Mouse (Mus musculus) midbrain, embryonic 12.5 days (tissue): ENCODE results near the gene Rarres2. TPM values are rescaled to one million over a fixed set of nuclear protein-coding genes. Genes with fewer than 3 reads are reported as not detected.

Source experiments
- ATAC-seq: fragments of 200-750 bp; cut with Nextera tagmentation; 2 replicates; pipeline ENCODE4 v1.8.0; 2017; ENCODE audit warnings: low read depth, moderate TSS enrichment, moderate library complexity; ENCODE audit not compliant: low FRiP score
- H3K27ac ChIP-seq: fragments of 300-500 bp; sonication (generic); replicated peaks from 2 replicates; pipeline ENCODE4 v1.5.1; 2016; ENCODE audit warnings: mild to moderate bottlenecking
- H3K27me3 ChIP-seq: fragments of 300-500 bp; sonication (generic); 2 replicates; pipeline ENCODE4 v1.6.1; 2016; ENCODE audit warnings: mild to moderate bottlenecking
- H3K36me3 ChIP-seq: fragments of 300-500 bp; sonication (generic); 2 replicates; pipeline ENCODE4 v1.6.1; 2016
- H3K4me1 ChIP-seq: fragments of 300-500 bp; sonication (generic); 2 replicates; pipeline ENCODE4 v1.6.1; 2016
- H3K4me2 ChIP-seq: fragments of 300-500 bp; sonication (generic); replicated peaks from 2 replicates; pipeline ENCODE4 v1.6.1; 2016; ENCODE audit warnings: mild to moderate bottlenecking, moderate library complexity
- H3K4me3 ChIP-seq: fragments of 300-500 bp; sonication (generic); 2 replicates; pipeline ENCODE4 v1.5.1; 2016; ENCODE audit warnings: mild to moderate bottlenecking
- H3K9ac ChIP-seq: fragments of 300-500 bp; sonication (generic); replicated peaks from 2 replicates; pipeline ENCODE4 v1.6.1; 2016; ENCODE audit warnings: mild to moderate bottlenecking, moderate library complexity
- H3K9me3 ChIP-seq: fragments of 300-500 bp; sonication (generic); 2 replicates; pipeline ENCODE4 v1.6.1; 2016; ENCODE audit warnings: mild to moderate bottlenecking
- WGBS: fragments of 180-500 bp; shearing (Covaris S2); methylation state at CpG from one replicate; pipeline ENCODE4 v1.1.7; 2016; 5-methylcytosine and 5-hydroxymethylcytosine counted together
- polyA plus RNA-seq: library from polyadenylated mRNA; unstranded; fragments of >200 nt; fragmentation: Nextera tagmentation; extraction: Ambion mirVana; gene quantifications from 2 replicates; pipeline ENCODE4 v1.2.1, GENCODE M21; 2016

Gene Rarres2
- polyA plus RNA-seq, 1 experiment from 2014 or later, result 3.1 TPM

DNA sequence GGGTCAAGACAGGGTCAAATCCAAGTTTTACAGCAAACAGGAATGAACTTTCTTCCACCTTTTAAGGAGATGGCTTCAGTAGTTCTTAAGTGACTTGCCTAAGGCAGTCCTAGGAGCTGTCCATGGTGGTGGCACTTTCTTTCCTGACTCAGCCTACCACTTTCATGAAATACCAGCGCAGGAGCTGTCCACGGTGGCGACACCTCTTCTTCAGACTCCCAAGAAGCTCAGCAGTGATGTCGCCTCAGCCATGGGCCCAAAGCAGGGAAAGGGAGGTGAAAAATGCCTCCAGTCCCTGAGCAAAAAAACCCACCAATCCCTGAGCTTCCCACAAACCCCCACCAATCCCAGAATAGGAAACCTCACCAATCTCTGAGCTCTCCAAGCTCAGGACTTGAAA is 19.7 kb downstream of the Rarres2 start:
- H3K36me3 ChIP-seq, result peaks cover 12% of the 10 kb centered on the region; the same call in 1 of the 2 replicates
- peaks cover 18% of the 10 kb centered on the region for H3K4me1 ChIP-seq
- no peak overlapping the region for H3K4me3 ChIP-seq
- no peaks in the 10 kb centered on the region for H3K9me3 ChIP-seq
- H3K4me2 ChIP-seq, result no peak overlapping the region
- 66% methylated on average over 4 of the region's 4 CpGs for WGBS
- no peaks in the 10 kb centered on the region; the same call in none of the 2 replicates for H3K27me3 ChIP-seq
- ATAC-seq, result no peak
- no peak overlapping the region for H3K27ac ChIP-seq
- no peak overlapping the region for H3K9ac ChIP-seq

DNA sequence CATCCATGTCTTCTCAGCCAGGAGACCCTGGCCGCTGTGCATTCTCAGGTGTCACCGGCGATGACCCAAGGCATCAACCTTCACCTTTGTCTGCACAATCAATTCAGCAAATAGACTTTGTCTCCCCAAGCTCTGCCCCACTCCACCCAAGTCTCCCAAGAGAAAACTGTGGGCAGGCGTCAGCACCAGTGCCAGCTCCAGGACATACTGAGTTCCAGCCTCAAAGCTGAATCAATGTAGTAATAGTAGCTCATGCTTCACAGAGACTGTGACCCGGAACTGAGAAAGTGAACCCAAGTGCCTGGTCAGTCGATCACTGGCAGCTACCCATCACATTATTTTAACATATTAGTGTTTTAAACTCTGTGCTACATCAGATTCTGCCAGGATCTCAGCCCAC is 24.3 kb downstream of the Rarres2 start:
- H3K36me3 ChIP-seq, result no peaks in the 10 kb centered on the region
- no peak overlapping the region for H3K9ac ChIP-seq
- no peak overlapping the region for H3K4me3 ChIP-seq
- H3K27me3 ChIP-seq, result no peaks in the 10 kb centered on the region; the same call in none of the 2 replicates
- H3K4me1 ChIP-seq, result no peaks in the 10 kb centered on the region
- ATAC-seq, result no peak
- H3K27ac ChIP-seq, result no peak overlapping the region
- H3K4me2 ChIP-seq, result no peak overlapping the region
- H3K9me3 ChIP-seq, result no peaks in the 10 kb centered on the region
- 87% methylated on average over 6 of the region's 6 CpGs for WGBS

DNA sequence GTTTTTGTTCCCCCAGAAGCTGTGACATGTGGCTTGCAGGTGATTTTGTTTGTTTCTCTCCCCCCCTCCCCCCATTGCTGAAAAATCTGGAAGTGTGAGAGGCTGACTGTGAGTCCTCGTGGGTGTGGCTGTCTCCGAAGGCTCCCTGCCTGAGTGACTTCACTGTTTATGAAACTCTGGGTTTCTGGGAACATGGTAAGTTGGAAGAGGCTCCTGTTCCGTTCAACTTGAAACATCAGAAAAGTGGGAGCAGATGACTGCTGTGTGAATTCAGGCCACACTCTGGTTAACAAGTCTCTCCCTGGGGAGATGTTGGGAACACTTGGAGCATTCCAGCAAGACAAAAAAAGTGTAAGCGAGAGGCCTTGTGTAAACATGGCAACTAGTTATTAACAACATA is 25.7 kb downstream of the Rarres2 start:
- no peaks in the 10 kb centered on the region for H3K9me3 ChIP-seq
- peaks cover 6% of the 10 kb centered on the region for H3K36me3 ChIP-seq
- no peak overlapping the region for H3K4me2 ChIP-seq
- ATAC-seq, result no peak
- H3K4me1 ChIP-seq, result no peaks in the 10 kb centered on the region
- H3K27me3 ChIP-seq, result no peaks in the 10 kb centered on the region; the same call in 1 of the 2 replicates
- H3K4me3 ChIP-seq, result no peak overlapping the region
- 74% methylated on average over 4 of the region's 4 CpGs for WGBS
- H3K9ac ChIP-seq, result no peak overlapping the region
- H3K27ac ChIP-seq, result no peak overlapping the region

DNA sequence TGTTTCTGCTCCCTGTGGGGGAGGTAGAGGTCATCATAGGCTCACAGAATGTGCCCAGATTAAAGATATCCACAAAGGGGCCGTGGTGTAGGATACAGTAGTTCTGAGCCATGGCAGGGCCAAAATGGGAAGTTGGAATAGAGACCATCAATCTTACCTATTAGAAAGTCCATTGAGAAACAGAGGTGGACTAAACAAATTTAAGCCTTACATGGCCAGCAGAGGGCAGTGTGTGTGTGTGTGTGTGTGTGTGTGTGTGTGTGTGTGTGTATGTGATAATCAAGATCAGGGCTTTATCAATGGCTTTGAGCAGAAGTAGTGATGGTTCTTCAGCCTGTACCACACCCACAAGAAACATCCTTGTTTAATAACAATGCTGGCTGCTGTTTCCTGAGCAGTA is 26.3 kb downstream of the Rarres2 start:
- Histone ChIP-seq H3K4me3 (no peak overlapping the region), H3K36me3 (peaks cover 12% of the 10 kb centered on the region), H3K4me1 (no peaks in the 10 kb centered on the region), H3K27me3 (no peaks in the 10 kb centered on the region; the same call in 1 of the 2 replicates), H3K9me3 (no peaks in the 10 kb centered on the region), H3K9ac (no peak overlapping the region), H3K27ac (no peak overlapping the region), H3K4me2 (no peak overlapping the region)
- no peak for ATAC-seq
- WGBS, result 61% methylated on average over 1 of the region's 1 CpGs

DNA sequence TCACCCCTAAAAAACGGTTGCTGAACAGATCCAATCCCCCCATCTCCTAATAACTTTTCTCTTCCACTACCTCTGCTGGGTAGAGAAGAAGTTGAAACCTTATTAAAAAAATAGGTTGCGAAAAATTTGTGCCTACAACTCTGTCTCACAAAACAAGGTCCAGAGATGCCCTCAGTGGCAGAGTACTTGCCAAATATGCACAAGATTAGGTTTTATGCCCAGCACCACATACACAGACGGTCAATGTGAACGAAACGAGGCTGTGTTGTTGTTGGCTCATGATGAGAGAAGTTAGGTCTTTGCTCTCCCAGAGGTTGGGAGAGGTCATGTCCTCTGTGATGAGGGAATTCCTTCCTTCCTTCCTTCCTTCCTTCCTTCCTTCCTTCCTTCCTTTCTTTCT is 27.3 kb downstream of the Rarres2 start:
- no peaks in the 10 kb centered on the region for H3K4me1 ChIP-seq
- H3K36me3 ChIP-seq, result peaks cover 22% of the 10 kb centered on the region
- H3K4me2 ChIP-seq, result no peak overlapping the region
- H3K27me3 ChIP-seq, result no peaks in the 10 kb centered on the region; the same call in 1 of the 2 replicates
- WGBS, result 79% methylated on average over 5 of the region's 5 CpGs
- no peak overlapping the region for H3K9ac ChIP-seq
- no peak overlapping the region for H3K4me3 ChIP-seq
- ATAC-seq, result no peak
- no peak overlapping the region for H3K27ac ChIP-seq
- H3K9me3 ChIP-seq, result no peaks in the 10 kb centered on the region

DNA sequence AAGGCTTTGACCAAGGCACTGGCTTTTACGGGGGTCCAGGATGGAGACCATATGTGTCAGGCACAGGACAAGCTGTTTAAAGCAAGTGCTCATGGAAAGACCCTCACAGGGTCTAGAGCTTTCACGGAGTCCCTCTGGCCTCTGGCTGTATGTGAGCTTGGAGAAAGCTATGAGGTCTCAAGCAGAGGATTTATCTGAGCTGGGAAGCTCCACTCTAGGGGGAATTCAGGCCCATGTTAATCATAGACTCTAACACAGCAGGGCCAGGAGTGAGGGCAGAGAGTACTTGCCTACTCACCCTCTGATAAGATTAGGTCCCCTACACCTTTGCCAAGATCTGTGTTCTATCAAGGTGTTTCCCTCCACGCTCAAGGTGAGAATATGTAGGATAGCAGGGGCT is 30.0 kb downstream of the Rarres2 start:
- Histone ChIP-seq H3K4me2 (no peak overlapping the region), H3K27me3 (no peaks in the 10 kb centered on the region), H3K27ac (no peak overlapping the region), H3K4me3 (no peak overlapping the region), H3K36me3 (peaks cover 24% of the 10 kb centered on the region), H3K4me1 (peaks cover 15% of the 10 kb centered on the region), H3K9ac (no peak overlapping the region), H3K9me3 (no peaks in the 10 kb centered on the region)
- ATAC-seq, result no peak
- WGBS, result 93% methylated on average over 3 of the region's 3 CpGs

DNA sequence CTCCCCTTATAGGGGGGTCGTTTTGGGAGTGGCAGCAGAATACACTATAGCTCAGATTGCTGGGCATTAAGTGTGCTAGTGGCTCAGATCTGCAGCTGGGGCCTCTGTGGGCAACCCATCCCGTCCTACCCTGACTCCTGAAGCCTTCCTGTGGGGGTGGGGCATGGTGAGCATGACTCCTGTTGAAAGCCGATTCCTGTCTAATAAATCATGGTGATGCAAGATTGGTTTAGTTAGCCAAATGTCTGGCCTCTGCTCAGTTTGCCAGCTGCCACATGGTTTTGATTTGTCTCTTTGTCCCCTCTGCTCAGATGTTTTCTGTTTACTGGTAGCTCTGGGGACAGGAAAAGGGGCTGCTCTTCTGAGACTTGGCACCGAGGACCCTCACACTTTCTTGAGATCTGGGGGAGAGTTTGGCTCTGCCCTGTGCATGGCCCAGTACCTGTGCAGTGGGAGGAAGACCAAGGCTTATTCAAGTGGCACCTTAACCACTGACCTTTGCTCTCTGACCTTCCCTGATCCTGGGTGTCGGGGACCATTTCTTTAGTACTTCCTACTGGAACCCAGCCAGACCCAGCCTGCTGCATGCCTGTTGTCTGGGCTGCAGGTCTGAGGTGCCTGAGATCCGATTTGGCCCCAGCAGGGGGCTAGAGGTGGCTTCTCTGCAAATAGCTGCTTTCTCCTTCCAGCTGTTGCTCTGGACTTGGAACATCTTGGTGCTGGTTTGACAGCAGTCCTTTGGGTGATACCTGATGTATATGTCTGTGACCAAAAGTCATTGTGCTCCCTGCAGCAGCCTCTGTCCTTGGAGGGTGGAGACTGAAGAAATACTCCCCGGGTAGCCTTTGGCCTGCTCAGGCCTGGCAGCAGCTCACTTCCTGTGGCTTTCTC is 30.8 kb downstream of the Rarres2 start:
- ATAC-seq, result no peak
- Histone ChIP-seq H3K4me2 (no peak overlapping the region), H3K36me3 (peaks cover 24% of the 10 kb centered on the region), H3K9ac (no peak overlapping the region), H3K27ac (no peak overlapping the region), H3K27me3 (no peaks in the 10 kb centered on the region), H3K4me1 (peaks cover 19% of the 10 kb centered on the region), H3K4me3 (no peak overlapping the region), H3K9me3 (no peaks in the 10 kb centered on the region)
- 70% methylated on average over 7 of the region's 7 CpGs for WGBS

DNA sequence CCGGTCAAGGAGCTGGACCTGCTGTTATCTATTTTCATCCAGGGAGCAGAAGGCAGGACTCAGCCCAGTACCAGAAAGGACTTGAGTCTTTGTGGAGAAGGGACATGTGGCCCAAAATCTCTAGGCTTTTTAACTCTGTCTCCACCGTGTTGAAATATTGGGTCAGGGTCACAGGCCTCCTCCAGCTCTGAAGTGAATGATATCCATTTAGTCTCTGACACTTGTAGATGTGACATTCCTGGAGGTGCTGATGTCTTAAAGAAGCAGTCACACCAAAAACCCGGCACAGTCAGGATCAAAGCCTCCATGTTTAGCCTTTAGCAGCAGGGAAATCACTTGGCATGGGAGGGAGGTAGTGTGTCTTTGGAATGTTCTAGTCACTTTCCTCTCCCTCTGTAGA is 31.9 kb downstream of the Rarres2 start:
- H3K4me3 ChIP-seq, result no peak overlapping the region
- no peak overlapping the region for H3K27ac ChIP-seq
- peaks cover 24% of the 10 kb centered on the region for H3K36me3 ChIP-seq
- WGBS, result 83% methylated on average over 3 of the region's 3 CpGs
- no peak overlapping the region for H3K4me2 ChIP-seq
- H3K9me3 ChIP-seq, result no peaks in the 10 kb centered on the region
- no peak overlapping the region for H3K9ac ChIP-seq
- peaks cover 21% of the 10 kb centered on the region for H3K4me1 ChIP-seq
- no peak for ATAC-seq
- 0 out of 2 replicates have a peak, but pooled peaks cover 3% of the 10 kb centered on the region for H3K27me3 ChIP-seq

DNA sequence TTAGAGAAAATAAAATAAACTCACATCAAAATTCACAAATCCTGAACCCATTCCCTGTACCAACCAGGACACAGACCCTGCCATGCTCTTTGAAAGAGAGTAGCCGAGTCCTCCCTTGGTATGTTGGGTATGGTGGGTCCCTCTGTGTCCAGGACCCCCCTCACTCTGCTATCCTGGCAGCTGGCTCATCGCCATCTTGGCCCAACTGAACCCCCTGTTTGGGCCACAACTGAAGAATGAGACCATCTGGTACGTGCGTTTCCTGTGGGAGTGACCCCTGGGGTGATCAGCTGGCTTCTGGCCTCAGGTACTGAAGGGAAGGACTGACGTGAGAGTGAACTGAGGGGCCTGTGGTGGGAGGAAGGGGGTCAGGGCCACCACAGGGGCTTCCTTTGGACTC is 32.7 kb downstream of the Rarres2 start:
- Histone ChIP-seq H3K27ac (no peak overlapping the region), H3K4me3 (no peak overlapping the region), H3K36me3 (peaks cover 24% of the 10 kb centered on the region), H3K4me2 (no peak overlapping the region), H3K9me3 (no peaks in the 10 kb centered on the region), H3K9ac (no peak overlapping the region), H3K27me3 (peaks cover 3% of the 10 kb centered on the region; the same call in 1 of the 2 replicates), H3K4me1 (peaks cover 21% of the 10 kb centered on the region)
- no peak for ATAC-seq
- WGBS, result 87% methylated on average over 5 of the region's 5 CpGs

DNA sequence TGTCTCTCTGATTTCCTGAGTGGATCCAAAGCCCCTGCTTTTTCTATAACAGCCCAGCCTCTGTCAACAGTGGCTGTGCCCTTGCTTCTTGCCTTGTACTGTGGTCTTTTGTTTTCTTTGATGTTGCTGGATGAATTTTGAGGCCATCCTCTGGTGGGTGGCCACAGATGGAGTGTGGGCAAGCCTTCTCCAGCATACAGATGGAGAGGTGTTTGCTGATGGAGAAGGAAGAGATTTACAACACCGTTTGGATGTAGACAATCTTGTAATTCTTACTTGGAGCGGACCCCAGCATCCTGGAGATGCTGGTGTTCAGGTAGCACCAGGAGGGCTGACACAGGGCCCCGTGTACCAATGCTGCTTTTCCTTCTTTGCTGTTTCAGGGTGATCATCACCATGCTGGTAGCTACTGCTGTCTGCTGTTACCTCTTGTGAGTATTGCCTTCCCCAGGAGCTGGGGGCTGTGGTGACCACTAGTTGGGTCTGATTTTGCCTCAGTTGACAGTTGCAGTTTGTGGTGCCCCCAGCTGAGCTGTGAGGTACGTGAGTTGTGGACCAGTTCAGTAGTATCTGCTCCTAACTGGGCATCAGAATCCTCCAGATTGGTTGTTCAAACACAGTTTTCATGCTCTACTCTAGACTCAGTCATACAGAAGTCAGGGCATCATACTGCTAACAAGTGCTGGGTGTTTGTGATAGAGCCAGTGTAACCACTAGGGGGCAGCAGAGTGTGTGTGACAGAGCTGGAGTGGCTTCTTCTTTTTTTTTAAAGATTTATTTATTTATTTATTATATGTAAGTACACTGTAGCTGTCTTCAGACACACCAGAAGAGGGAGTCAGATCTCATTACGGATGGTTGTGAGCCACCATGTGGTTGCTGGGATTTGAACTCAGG is 33.5 kb downstream of the Rarres2 start:
- Histone ChIP-seq H3K4me3 (peak overlapping the region; percentile 4; the same call in 1 of the 2 replicates), H3K4me2 (peak overlapping the region; percentile 84)

DNA sequence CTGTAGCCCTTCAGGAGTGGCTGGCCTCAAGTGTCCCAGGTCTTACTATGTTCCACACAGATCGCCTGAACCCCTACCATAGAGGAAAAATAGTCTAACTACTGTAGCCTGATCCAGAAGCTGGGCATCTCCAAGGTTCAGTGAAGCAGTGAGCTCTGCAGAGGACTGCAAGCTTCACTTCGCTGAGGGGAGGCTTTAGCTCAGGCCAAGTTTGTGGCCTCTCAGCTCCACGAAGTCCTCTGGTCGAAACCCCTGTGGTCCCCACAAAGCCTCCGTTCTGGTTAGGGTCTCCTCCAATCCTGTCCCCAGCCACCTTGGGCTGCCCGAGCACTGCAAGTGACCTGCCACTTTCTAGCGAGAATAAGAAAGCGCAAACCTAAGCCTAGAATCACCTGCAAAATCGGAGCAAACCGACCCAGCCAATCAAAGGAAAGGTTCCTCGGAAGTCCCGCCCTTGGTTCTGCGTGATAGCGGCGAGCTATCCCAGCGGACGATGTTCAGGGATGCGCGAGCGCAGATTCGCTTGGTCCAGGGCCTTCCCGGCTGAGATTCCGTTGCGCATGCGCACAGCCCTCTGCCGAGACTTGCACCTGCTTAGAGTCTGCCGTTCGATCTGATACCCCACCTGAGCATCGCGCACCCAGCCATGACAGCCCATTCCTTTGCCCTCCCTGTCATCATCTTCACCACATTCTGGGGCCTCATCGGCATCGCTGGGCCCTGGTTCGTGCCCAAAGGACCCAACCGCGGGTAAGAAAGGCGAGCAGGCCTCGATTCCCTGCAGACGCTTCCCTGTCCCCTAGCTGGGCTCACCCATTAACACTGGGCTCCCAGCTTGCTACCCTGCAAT is 35.3 kb downstream of the Rarres2 start, which contains the start of gene Atp6v0e2:
Gene Atp6v0e2 (plus strand): TSS at position 511 of the 850 bp plus-strand sequence.
- ATAC-seq, result peak; percentile 92
- peaks cover 21% of the 10 kb centered on the region for H3K4me1 ChIP-seq
- H3K4me3 ChIP-seq, result peak within 1 kb of the TSS; percentile 67
- peak within 1 kb of the TSS; percentile 88 for H3K9ac ChIP-seq
- peak within 1 kb of the TSS; percentile 84 for H3K4me2 ChIP-seq
- H3K27ac ChIP-seq, result peak within 1 kb of the TSS; percentile 68
- H3K27me3 ChIP-seq, result peaks cover 3% of the 10 kb centered on the region; the same call in 1 of the 2 replicates
- WGBS, result 2% methylated on average over 38 of the region's 38 CpGs
- H3K36me3 ChIP-seq, result peaks cover 22% of the 10 kb centered on the region
- no peaks in the 10 kb centered on the region for H3K9me3 ChIP-seq

More for the DNA sequence above, 33.5 kb downstream of the Rarres2 start:
- no peak overlapping the region for H3K27ac ChIP-seq
- peaks cover 3% of the 10 kb centered on the region; the same call in 1 of the 2 replicates for H3K27me3 ChIP-seq
- H3K4me1 ChIP-seq, result peaks cover 21% of the 10 kb centered on the region
- ATAC-seq, result no peak
- H3K36me3 ChIP-seq, result peaks cover 24% of the 10 kb centered on the region
- no peaks in the 10 kb centered on the region for H3K9me3 ChIP-seq
- WGBS, result 72% methylated on average over 5 of the region's 5 CpGs
- peak overlapping the region; percentile 88 for H3K9ac ChIP-seq
